Mouse (Mus musculus) lung, embryonic 16.5 days (tissue): Measurements from ENCODE around the gene Tmtc4. TPM values are rescaled to one million over a fixed set of nuclear protein-coding genes. Genes with fewer than 3 reads are reported as not detected.
A peak's percentile ranks its signal among the peaks of the same experiment; 100 is the strongest.

Source experiments
- ATAC-seq: fragments of 200-750 bp; cut with Nextera tagmentation; 2 replicates; pipeline ENCODE4 v1.8.0; 2017; ENCODE audit warnings: low read depth, mild to moderate bottlenecking, moderate library complexity
- H3K27ac ChIP-seq: fragments of 300-500 bp; sonication (generic); 2 replicates; pipeline ENCODE4 v1.5.1; 2014; ENCODE audit warnings: mild to moderate bottlenecking, control low read depth, low read length
- H3K27me3 ChIP-seq: fragments of 300-500 bp; sonication (generic); 2 replicates; pipeline ENCODE4 v1.6.1; 2014; ENCODE audit warnings: low read depth, low read length, mixed read lengths; ENCODE audit not compliant: control insufficient read depth, insufficient read depth
- H3K36me3 ChIP-seq: fragments of 300-500 bp; sonication (generic); 2 replicates; pipeline ENCODE4 v1.6.1; 2014; ENCODE audit warnings: low read length; ENCODE audit not compliant: control insufficient read depth, insufficient read depth
- H3K4me1 ChIP-seq: fragments of 300-500 bp; sonication (generic); replicated peaks from 2 replicates; pipeline ENCODE4 v1.6.1; 2014; ENCODE audit warnings: low read length, mixed read lengths; ENCODE audit not compliant: control insufficient read depth, insufficient read depth
- H3K4me2 ChIP-seq: fragments of 300-500 bp; sonication (generic); 2 replicates; pipeline ENCODE4 v1.6.1; 2014; ENCODE audit warnings: low read depth, low read length, control low read depth
- H3K4me3 ChIP-seq: fragments of 300-500 bp; sonication (generic); 2 replicates; pipeline ENCODE4 v1.5.1; 2014; ENCODE audit warnings: mild to moderate bottlenecking, low read length, control low read depth
- H3K9ac ChIP-seq: fragments of 300-500 bp; sonication (generic); 2 replicates; pipeline ENCODE4 v1.6.1; 2014; ENCODE audit warnings: low read length, control low read depth
- H3K9me3 ChIP-seq: fragments of 300-500 bp; sonication (generic); 2 replicates; pipeline ENCODE4 v1.6.1; 2016; ENCODE audit warnings: low read length; ENCODE audit not compliant: control insufficient read depth
- WGBS: fragments of 180-500 bp; shearing (Covaris S2); extraction: QIAGEN DNeasy Blood & Tissue Kit; methylation state at CpG from one replicate; pipeline ENCODE4 v1.1.7; 2014; 5-methylcytosine and 5-hydroxymethylcytosine counted together
- polyA plus RNA-seq: library from polyadenylated mRNA; unstranded; fragments of >200 nt; fragmentation: Nextera tagmentation; extraction: Ambion mirVana; gene quantifications from 2 replicates; pipeline ENCODE4 v1.2.1, GENCODE M21; 2015

Gene Tmtc4
- polyA plus RNA-seq, 1 experiment from 2014 or later, result 14.9 TPM

DNA sequence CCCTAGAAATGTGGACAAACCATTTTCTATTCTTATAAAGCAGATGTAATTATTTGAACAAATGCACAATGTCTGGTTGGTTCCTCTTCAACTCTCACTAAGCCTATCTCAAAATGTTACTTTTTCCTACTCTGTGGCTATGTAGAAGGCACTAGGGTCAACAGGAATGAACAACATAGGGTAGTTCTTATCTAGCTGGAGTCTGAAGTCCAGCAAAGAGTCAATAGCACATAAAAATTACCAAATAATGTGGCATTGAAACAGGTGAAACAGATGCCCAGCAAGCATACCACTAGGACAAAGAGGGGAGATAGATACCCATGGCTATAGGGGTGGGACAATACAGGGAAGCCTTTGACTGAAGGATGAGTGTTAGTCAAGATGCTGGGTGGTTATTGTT, 72.6 kb downstream of the Tmtc4 start:
- H3K9ac ChIP-seq, result no peak overlapping the region
- no peaks in the 10 kb centered on the region for H3K27me3 ChIP-seq
- peaks cover 6% of the 10 kb centered on the region; the same call in 1 of the 2 replicates for H3K4me1 ChIP-seq
- H3K4me3 ChIP-seq, result no peak overlapping the region
- no peaks in the 10 kb centered on the region for H3K9me3 ChIP-seq
- ATAC-seq, result no peak
- no peak overlapping the region for H3K27ac ChIP-seq
- no peaks in the 10 kb centered on the region for H3K36me3 ChIP-seq
- H3K4me2 ChIP-seq, result no peak overlapping the region

DNA sequence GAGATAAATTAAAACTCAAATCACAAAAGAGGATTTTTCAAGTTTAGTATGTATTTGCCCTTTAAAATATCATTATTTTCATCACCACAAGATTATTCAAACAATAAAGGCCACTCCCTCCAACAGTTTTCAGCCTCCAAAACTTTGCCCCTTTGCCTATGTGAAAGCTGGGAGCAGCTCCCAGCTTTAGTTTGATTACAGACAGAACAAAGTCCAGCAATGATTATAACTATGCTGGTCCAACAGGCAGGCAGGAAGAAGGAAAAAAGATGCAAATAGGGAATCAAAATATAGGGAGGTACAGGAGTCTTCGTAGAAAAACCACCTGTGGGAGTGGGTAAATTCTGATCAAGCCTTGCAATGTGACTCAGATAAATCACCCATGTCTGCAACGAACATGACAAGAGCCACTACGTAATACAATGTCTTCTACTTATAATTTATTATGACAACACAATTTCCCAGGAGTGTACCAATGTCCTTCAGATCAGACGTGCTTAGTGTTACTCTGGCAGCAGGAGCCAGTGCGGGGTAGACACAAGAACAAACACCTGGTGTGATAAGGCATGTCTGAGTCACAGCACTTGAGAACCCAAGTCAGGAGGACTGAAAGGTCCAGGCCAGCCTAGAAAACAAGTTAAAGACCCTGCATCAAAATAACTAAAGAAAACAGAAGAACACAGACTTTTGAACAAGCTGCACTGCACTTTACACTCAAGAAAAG, 74.3 kb downstream of the Tmtc4 start:
- Histone ChIP-seq H3K36me3 (no peaks in the 10 kb centered on the region), H3K4me1 (peaks cover 6% of the 10 kb centered on the region; the same call in 1 of the 2 replicates), H3K9me3 (no peaks in the 10 kb centered on the region), H3K4me3 (no peak overlapping the region), H3K27ac (no peak overlapping the region), H3K4me2 (no peak overlapping the region), H3K9ac (no peak overlapping the region), H3K27me3 (no peaks in the 10 kb centered on the region)
- WGBS, result 53% methylated on average over 5 of the region's 5 CpGs
- ATAC-seq, result 0 out of 2 replicates have a peak, but pooled peaks have one; percentile 18

DNA sequence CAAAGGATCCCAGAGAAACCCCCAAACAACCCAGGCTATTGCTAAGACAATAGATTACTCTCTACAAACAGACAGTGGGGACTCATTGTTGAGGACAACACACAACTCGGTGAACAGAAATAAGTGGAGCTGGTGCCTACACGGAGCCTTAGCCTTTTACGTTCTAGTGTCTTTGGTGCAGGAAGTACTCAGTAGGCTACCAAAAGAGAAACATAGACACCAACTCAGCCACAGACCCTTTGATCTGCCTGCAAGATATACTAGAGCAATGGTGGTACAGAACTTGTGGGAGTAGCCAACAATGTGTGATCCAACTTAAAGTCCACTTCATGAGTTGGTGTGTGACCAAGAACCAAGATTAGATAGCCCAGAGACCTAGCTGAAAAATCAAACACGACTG, 75.8 kb downstream of the Tmtc4 start:
- H3K9ac ChIP-seq, result no peak overlapping the region
- ATAC-seq, result no peak
- no peaks in the 10 kb centered on the region for H3K27me3 ChIP-seq
- H3K4me3 ChIP-seq, result no peak overlapping the region
- H3K27ac ChIP-seq, result no peak overlapping the region
- peaks cover 18% of the 10 kb centered on the region for H3K4me1 ChIP-seq
- WGBS, result 95% methylated on average over 4 of the region's 4 CpGs
- no peaks in the 10 kb centered on the region for H3K9me3 ChIP-seq
- H3K4me2 ChIP-seq, result no peak overlapping the region
- no peaks in the 10 kb centered on the region for H3K36me3 ChIP-seq

DNA sequence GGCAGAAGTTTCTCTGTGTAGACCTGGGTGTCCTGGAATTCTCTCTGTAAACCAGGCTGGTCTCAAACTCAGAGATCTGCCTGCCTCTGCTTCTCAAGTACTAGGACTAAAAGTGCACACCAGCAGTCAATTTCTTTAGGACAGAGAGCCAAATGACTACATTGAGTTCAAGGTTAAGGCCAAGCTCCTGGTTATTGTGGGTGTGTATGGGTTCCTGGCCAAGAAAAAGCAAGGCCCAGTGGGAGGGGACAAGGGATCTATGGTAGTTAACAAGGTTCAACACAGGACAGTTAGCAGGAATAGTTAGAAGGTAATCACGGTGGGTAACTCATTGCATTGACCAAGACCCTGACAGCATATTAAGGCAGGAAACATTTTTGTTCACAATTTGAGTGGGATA, 78.8 kb downstream of the Tmtc4 start:
- Histone ChIP-seq H3K4me1 (peaks cover 20% of the 10 kb centered on the region), H3K36me3 (no peaks in the 10 kb centered on the region), H3K9ac (no peak overlapping the region), H3K27me3 (no peaks in the 10 kb centered on the region), H3K9me3 (no peaks in the 10 kb centered on the region), H3K4me3 (no peak overlapping the region), H3K4me2 (no peak overlapping the region), H3K27ac (no peak overlapping the region)
- WGBS, result 97% methylated on average over 1 of the region's 1 CpGs
- ATAC-seq, result no peak

DNA sequence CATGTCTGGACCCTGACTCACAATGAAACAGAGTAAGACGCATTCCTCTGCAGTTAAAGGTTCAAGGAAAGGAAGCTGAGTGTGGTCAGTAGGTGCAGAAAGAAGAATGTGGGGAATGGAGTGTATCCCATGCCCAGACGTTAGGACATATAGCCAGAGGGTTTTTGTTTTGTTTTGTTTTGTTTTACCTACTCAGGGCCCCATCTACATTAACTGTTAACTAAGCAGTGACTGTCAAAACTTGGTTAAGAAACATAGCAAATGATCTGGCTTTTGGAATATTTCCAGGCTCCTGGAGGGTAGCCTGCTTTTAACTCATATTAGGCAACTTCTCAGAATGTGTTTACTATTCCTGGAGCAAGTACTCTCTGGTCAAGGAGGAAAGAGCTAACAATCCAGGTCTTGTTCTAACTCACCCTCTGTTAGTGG, 79.9 kb downstream of the Tmtc4 start:
- Histone ChIP-seq H3K36me3 (no peaks in the 10 kb centered on the region), H3K9ac (no peak overlapping the region), H3K4me2 (no peak overlapping the region), H3K9me3 (no peaks in the 10 kb centered on the region), H3K27ac (peak overlapping the region; percentile 43; the same call in 1 of the 2 replicates), H3K4me1 (peaks cover 20% of the 10 kb centered on the region), H3K4me3 (no peak overlapping the region), H3K27me3 (no peaks in the 10 kb centered on the region)
- WGBS, result 36% methylated on average over 2 of the region's 2 CpGs
- peak; percentile 59 for ATAC-seq

DNA sequence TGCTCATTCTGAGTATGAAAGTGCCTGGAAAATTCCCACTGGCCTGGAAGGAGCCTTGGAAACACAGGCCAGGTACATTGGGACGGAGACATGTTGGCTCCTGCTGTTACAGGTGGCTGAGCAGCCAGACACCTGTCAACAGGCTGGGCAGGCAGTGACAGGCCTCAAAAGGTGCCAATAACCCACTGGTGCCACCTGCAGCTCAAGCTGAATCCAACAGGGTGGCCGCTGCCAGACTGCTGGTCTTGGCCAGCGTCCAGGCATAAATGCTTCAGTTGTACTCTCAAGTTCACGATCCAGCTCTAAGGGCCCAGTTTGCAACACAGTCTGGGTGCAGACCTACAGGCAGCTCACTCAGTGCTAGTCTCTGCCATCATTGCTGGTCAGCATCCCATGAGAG, 81.0 kb downstream of the Tmtc4 start:
- no peaks in the 10 kb centered on the region for H3K36me3 ChIP-seq
- 29% methylated on average over 4 of the region's 4 CpGs for WGBS
- no peaks in the 10 kb centered on the region for H3K9me3 ChIP-seq
- H3K27me3 ChIP-seq, result no peaks in the 10 kb centered on the region
- no peak overlapping the region for H3K9ac ChIP-seq
- peak overlapping the region; percentile 40; the same call in 1 of the 2 replicates for H3K27ac ChIP-seq
- peak; percentile 90 for ATAC-seq
- H3K4me2 ChIP-seq, result no peak overlapping the region
- H3K4me3 ChIP-seq, result no peak overlapping the region
- H3K4me1 ChIP-seq, result peaks cover 20% of the 10 kb centered on the region

DNA sequence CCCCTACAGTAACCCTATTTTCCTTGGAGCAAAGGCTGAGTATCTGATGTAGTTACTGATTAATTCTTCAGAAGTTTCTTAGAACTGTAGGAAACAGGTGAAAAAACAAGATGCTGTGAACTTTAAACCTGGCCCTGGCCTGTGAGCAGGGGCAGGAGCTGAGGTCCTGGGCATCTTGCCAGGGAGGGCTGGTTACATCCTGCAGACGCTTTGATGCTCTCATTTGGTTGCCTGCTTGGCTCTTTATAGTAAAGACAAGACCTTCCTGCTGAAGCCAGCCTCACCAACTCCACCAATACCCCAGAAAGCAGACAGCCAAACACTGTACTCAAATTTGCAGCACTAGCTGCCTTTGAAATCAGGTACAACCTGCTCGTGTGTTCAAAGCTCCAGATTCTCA, 81.7 kb downstream of the Tmtc4 start:
- H3K27ac ChIP-seq, result no peak overlapping the region
- H3K4me2 ChIP-seq, result no peak overlapping the region
- no peaks in the 10 kb centered on the region for H3K36me3 ChIP-seq
- peaks cover 20% of the 10 kb centered on the region for H3K4me1 ChIP-seq
- H3K27me3 ChIP-seq, result no peaks in the 10 kb centered on the region
- H3K9ac ChIP-seq, result no peak overlapping the region
- 35% methylated on average over 2 of the region's 2 CpGs for WGBS
- ATAC-seq, result no peak; the same call in 1 of the 2 replicates
- H3K9me3 ChIP-seq, result no peaks in the 10 kb centered on the region
- H3K4me3 ChIP-seq, result no peak overlapping the region

DNA sequence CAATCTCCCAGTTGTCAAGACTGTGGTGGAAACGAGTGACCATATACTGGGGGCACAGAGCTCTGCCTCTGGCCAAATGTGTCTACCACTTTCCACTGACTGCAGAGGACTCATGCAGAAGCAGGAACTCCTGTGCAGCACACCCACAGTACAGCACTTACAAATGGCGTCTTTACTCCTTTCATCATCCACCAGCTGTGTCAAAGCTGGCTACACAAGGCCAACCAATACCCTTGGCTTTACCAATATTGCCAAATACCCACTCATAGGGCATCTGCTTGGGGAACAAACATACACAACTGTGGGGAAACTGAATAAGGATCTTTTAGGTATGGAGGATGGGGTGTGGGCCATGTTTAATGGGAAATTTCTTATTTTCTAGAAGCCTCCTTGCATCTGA, 82.1 kb downstream of the Tmtc4 start:
- Histone ChIP-seq H3K4me3 (no peak overlapping the region), H3K9ac (no peak overlapping the region), H3K36me3 (no peaks in the 10 kb centered on the region), H3K27ac (no peak overlapping the region), H3K9me3 (no peaks in the 10 kb centered on the region), H3K4me2 (no peak overlapping the region), H3K27me3 (no peaks in the 10 kb centered on the region), H3K4me1 (peaks cover 20% of the 10 kb centered on the region)
- ATAC-seq, result no peak
- 60% methylated on average over 2 of the region's 2 CpGs for WGBS

DNA sequence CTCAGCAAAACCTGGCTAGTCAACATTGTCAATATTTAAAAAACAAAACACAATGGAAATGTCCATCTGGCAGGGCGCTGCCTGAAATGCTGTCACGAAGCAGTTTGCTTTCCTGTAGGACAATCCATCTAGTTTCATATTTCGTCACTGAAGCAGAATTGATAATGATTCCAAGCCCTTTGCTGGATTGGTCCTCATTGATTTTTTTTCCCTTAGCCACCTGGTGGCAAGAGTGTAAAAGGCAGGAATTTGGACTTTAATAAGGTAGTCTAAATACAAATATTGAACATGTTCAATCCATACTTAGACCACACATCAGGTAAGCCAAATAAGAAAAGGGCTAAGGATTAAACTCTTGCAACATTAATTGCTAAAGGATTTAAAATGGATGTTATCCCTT, 82.7 kb downstream of the Tmtc4 start:
- Histone ChIP-seq H3K9ac (no peak overlapping the region), H3K9me3 (no peaks in the 10 kb centered on the region), H3K4me1 (peaks cover 20% of the 10 kb centered on the region), H3K27ac (no peak overlapping the region), H3K4me3 (no peak overlapping the region), H3K36me3 (no peaks in the 10 kb centered on the region), H3K27me3 (no peaks in the 10 kb centered on the region), H3K4me2 (no peak overlapping the region)
- 66% methylated on average over 3 of the region's 3 CpGs for WGBS
- no peak for ATAC-seq
